Mouse (Mus musculus) urinary bladder, adult 18-20 months (tissue): ENCODE measurements around the gene Fmnl2.
A peak's percentile ranks its signal among the peaks of the same experiment; 100 is the strongest.

ENCODE experiments used
- DNase-seq, 2 experiments: peaks; one replicate each; pipeline ENCODE4 v3.0.0; 2022; ENCODE audit warnings: low spot score in 2 of 2, mixed read lengths in 2 of 2

Fmnl2 gene

GRCm38 (mm10) chr2:52857611-52858528 lies at the start of gene Fmnl2:
TSS of gene Fmnl2 (plus strand) at chr2:52857860.
- peak; percentile 63 to 70 for DNase-seq

DNA sequence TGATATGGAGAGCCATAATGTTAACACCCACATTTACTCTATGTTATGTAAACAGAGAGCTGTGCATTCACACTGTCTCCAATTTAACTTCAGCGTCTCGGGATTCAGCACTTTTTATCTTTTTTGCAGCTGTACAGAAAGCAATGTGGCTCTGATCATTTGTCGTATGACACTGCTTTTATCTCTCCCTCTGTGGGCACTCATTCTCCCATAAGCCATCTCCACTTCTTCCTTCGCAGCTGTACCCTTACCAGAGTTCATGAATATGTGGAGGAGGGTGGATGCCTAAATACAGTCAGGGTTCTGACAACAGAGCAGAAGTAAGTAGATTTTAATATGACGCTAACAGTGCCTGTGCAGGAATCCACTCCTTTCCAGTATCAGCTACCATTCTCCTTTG lies 47.7 kb upstream of the Fmnl2 start:
- no peak for DNase-seq

GRCm38 (mm10) chr2:52811691-52812090 lies 46.0 kb upstream of the Fmnl2 start:
- no peak for DNase-seq

DNA sequence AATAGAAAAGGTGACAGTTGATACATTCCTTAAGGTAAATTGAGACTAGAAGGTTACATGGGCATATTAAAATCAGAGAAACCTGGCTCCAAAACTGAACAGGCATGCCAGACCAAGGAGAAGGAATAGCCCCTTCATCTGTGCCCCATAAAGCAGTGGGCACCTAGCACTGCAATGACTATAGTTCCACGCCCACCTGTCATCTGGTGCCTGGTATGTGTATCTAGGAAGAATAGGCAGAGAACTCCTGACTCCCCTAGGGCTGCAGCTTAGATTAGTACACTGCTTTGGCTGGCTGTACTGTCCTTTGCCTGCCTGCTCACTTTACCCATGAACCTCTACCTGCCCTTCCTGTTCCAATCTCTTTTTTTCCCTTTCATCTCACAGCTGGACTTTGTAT lies 40.3 kb upstream of the Fmnl2 start:
- no peak for DNase-seq

DNA sequence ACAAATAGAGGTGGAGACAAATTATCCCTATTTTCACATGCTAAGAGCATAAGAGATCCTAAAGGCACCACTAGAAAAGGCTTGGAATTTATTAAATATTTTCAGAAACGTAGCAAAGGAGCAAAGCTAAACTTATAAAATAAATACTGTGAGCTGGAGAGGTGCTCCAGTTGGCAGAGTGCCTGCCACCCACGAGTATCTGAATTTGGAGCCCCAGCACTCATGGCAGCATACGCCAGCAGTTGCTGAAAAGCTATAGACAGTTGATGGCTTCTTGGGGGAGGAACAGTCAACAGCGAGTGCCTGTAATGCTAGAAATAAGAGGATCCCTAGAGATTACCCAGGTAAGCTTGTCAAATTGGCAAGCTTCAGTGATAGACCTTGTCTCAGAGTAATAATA lies 38.7 kb upstream of the Fmnl2 start:
- no peak for DNase-seq

DNA sequence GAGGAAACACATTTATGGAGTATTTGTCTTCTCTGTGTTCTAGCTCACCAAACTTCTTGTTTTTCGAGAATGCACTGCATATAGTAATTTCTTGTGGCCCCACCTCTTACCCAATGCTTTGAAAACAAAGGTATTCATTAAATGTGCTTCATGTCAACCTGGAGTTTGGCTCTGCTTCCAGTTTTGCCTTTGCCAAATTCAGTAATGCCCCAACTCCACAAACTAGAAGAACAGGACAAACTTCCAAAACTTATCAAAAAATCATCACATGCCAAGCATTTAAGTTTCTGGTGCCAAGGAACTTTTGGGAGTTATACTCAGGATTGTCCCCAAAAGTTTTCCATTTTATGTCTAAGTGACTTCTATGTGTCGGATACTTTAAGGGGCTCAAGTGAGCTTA lies 35.4 kb upstream of the Fmnl2 start:
- DNase-seq, result no peak

GRCm38 (mm10) chr2:52828077-52828476 lies 29.6 kb upstream of the Fmnl2 start:
- no peak for DNase-seq

DNA sequence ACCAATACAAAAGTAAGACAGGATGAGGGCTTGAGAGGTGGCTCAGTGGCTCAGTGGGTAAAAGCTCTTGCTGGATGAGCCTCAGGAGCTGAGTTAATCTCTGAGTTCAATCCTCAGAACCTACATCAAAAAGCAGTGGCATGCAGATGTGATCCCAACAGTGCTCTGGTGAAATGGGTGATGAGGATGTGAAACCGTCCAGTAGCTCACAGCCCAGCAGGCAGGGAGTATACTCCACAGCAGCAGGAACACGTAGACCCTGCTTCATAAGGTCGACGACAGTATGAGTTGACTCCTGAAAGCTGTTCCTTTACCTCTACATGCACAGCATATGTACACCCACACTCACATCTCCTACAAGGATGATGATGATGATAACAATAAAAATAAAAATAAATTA lies 27.1 kb upstream of the Fmnl2 start:
- DNase-seq, result no peak

GRCm38 (mm10) chr2:52831585-52831984 lies 26.1 kb upstream of the Fmnl2 start:
- DNase-seq, result no peak

DNA sequence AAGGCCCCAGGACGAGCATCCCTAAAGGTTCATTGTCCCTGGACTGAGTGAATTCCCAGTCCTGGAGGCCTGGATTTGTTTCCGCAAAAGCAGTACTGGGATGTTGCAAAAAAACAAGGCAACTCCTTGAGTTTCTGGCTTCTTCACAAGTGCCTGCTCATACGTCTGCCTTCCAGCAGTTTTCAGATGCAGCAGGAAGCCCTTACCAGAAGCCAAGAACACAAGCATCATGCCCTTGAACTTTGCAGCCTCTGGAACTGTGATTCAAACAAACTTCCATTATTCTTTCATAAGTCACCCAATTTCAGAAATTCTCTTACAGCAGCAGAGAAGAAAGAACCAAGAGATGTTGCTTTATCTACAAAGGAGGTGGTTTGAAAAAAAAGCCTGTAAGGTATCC lies 21.9 kb upstream of the Fmnl2 start:
- no peak for DNase-seq

GRCm38 (mm10) chr2:52839074-52839473 lies 18.6 kb upstream of the Fmnl2 start:
- no peak for DNase-seq

- DNase-seq, result no peak
These were observed 17.8 kb upstream of the Fmnl2 start for GRCm38 (mm10) chr2:52839868-52840267.

GRCm38 (mm10) chr2:52843861-52844260 lies 13.8 kb upstream of the Fmnl2 start:
- no peak for DNase-seq

DNA sequence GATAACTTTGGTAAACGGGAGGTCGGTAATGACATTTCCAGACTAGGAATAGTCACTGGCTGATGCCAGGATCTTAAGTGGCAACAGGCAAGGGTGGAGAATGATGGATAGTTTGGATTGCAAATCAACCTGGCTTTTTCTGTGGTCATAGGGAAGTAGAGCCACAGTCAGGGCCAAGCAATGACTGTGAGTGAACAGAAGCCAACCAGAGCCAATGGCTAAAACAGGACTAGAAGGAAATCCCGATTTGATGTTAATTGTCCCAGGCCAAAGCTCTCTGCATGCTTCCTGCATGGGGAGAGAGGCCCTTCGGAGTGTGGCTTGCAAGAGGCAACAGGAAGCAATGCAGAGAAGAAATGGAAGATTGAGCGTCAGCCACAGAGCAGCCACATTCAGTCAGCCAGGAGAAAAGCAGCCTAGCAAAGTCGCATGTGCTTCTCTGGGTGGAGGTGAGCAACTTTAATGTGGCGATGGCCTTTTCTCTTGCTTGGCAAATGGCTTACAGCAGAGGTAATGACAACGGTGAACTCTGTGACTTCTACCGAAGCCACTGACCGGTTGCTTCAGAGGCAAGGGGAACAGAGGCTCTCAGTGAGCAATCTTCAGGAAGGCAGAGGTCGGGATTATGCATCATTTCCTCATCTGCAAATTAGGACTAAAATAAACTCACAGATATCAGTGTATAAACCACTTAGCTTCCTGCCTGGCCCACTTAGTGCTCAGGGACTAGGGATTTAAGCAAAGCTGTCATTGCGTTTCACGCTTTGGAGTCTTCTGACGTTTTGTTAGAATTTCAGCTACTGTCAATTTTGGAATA lies 12.5 kb upstream of the Fmnl2 start:
- DNase-seq, result no peak

DNA sequence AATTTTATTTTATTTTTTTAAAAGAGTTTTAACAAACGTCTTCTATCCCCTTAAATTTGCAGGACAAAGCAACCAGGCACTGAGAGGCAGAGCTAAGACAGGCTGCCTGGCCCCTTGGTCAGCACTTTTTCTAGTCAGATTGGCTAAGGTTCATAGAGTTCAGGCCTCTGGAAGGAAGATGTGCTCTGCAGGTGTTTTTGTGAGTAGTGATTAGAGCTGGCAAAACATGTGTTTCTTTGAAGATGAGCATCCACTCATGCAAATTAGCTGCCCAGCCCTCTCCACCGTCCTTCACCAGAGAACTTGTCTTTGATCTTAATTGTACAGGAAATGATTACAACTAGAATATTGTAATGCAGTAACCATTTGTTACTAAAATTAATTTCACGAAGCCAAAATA lies 11.2 kb upstream of the Fmnl2 start:
- DNase-seq, result no peak

DNA sequence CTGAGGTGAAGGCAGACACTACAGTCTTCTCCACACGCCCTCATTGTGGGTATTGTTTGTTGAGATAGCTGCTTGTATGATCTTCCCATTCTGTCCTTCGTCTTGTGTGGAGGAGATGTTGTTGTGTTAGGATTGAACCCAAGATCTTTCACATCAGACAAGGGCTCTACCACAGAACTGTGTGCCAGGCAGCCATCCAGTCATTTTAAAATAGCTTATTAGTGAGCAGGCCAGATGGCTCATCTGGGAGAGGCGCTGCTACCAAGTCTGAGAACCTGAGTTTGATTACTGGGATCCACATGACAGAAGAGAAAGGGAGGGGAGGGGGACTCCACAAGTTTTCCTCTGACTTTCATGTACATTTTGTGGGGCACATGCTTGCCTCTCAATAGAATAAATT lies 8.6 kb upstream of the Fmnl2 start:
- DNase-seq, result no peak

DNA sequence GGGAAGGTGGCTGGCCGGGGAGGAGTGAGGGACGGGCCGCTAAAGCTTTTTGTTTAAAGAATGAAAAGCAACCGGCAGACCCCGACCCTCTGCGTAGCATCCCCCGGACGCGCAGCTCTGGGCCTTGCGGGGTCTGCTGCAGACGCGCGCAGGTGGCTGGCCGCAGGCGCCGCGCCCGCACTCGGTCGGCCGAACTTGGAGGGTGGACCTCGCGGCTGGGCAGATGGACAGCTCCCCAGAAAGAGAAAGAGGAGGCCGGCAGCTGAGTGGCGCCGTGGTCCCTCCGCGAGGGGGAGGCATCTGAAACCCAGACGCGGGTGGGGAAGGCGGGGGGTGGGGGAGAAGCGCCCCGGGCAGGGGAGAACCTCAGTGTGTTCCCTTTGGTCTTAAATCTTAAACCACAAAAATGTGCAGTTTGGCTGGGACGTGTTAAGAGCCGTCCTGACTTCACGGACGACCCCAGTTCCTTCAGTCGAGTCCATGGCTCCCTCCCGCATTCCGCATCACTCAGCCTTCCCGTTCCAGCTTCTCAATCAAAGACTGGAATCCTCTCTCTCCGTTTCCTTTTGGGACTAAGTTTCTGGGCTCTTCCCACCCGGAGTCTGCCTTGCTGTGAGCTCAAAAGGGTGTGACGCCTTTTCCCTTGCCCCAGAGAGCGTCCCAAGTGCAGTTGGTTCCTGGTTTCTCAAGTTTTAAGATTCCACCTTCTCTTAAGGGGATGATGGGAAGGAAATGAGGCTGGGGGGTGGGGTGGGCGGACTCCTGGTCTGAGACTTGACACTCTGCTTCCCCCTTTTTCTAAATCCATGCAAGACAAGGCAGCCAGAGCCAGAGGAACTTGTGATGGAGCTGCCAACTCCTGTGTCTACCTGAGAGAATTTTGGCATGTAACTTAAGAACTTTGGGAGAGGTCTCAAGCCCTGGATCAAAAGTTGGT lies 1.1 kb downstream of the Fmnl2 start:
- peak; percentile 13 to 47 for DNase-seq

- peak in 1 of 2 experiments; percentile 5 for DNase-seq
These were observed 1.8 kb downstream of the Fmnl2 start for GRCm38 (mm10) chr2:52859466-52859840.

DNA sequence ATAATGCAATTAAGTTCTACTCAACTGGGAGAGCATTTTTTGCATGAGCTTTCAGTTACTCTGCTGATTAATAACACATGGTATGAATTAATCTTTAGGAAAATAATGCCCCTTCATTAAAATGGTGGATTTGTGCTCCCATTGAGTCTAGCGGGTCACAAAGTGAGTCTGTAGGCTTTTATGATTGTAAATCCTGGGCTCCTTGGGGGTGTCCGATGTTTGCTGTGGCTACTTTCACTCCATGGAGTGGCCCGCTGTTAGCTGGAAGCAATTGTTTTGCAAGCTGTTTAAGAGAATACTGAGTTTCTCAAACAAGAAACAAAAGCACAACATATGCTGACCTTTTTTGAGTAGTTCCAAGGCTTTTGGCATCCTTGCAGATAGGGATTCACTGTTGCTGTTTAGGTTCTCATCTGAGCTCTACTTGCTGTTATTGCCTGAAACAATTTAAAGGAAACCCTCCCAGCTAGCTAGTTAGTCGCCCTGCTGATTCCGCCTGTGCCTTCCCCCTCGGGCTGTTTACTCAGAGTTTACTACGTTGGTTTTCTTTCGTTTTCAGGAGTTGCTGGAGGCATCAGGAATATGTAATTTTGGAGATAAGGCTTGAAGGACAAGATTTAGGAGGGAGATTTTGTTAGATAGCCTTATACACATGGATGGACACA lies 2.6 kb downstream of the Fmnl2 start:
- no peak for DNase-seq

DNA sequence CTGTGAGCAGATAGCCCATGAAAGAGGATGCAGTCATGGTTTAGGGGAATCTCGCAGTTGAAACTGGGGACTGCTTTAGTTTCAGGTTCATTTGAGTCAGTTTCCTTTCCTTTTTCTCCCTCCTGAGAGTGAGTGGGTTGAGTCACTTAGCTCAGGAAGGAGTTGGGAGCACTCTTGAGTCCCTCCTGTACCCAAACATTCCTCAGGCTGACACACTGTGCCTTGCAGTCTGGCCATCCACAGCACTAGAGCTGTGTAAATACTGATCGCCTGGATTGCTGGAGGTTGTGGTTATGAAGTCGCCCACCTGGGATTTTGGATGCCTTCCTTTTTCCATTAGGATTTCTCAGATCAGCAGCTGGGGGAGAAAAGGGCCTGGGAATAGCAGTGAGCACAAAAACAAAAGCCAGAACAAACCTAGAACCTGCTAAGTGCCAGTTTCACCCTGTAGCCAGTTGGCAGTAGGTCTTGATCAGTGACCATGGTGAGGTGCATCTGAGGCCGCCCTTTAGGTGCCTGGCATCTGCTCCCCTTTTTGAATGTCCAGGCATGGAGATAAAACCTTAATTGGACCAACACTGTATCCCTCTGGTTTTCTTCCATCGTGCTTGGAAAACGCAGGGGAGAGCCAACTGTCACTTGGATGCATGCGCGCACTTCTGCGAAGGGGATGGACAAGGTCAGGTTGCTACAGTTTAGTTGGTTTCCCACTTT lies 4.5 kb downstream of the Fmnl2 start:
- no peak for DNase-seq

- no peak for DNase-seq
These were observed 5.1 kb downstream of the Fmnl2 start for GRCm38 (mm10) chr2:52862760-52863124.
